Mouse (Mus musculus): Measurements from ENCODE around the gene Ralgapa2.

- TF ChIP-seq POLR2AphosphoS2 (IDR thresholded peaks at IDR 0.05; ENCODE audit: low read depth, low read length) (no peak), CTCF (conservative IDR thresholded peaks at IDR 0.05 in 1 of 2, IDR thresholded peaks at IDR 0.05 in 1 of 2; ENCODE audit: low read depth in 2 of 2, low read length in 2 of 2) (no peak), ZC3H11A (IDR thresholded peaks at IDR 0.05; ENCODE audit: low read depth, low read length) (no peak), E2F4 (IDR thresholded peaks at IDR 0.05; ENCODE audit: insufficient replicate concordance, low read depth, low read length) (no peak), MEF2A (IDR thresholded peaks at IDR 0.05; ENCODE audit: borderline replicate concordance, low read depth, low read length) (no peak), NRF1 (IDR thresholded peaks at IDR 0.05; ENCODE audit: low read depth, low read length) (no peak), TCF12 (IDR thresholded peaks at IDR 0.05; ENCODE audit: low read depth, low read length) (no peak), USF1 (IDR thresholded peaks at IDR 0.05; ENCODE audit: low read depth, low read length) (no peak), MYC (IDR thresholded peaks at IDR 0.05; ENCODE audit: low read depth, low read length) (no peak), HCFC1 (IDR thresholded peaks at IDR 0.05; ENCODE audit: low read depth, low read length) (no peak), SIN3A (IDR thresholded peaks at IDR 0.05; ENCODE audit: low read length) (no peak)
These were observed 41.6 kb upstream of the Ralgapa2 start for GRCm38 (mm10) chr2:146553701-146554100.
